Mouse (Mus musculus) cerebellum, adult (tissue): ENCODE measurements around the gene Nr3c2.

Experiments used
- ATAC-seq: cut with Nextera tagmentation; 2 replicates; pipeline ENCODE4 v1.9.2; 2017; ENCODE audit warnings: mild to moderate bottlenecking, moderate library complexity, mixed read lengths; ENCODE audit not compliant: insufficient number of reproducible peaks, low FRiP score, low TSS enrichment

Gene Nr3c2

GRCm38 (mm10) chr8:77231834-77232233, 332.6 kb downstream of the Nr3c2 start:
- ATAC-seq = no peak

- ATAC-seq = no peak
Observed at GRCm38 (mm10) chr8:77232411-77232810, 333.2 kb downstream of the Nr3c2 start.

GRCm38 (mm10) chr8:77236701-77237100, 337.5 kb downstream of the Nr3c2 start:
- ATAC-seq = no peak

- no peak for ATAC-seq
Observed at GRCm38 (mm10) chr8:77239462-77239861, 340.2 kb downstream of the Nr3c2 start.

GRCm38 (mm10) chr8:77241381-77241780, 342.1 kb downstream of the Nr3c2 start:
- ATAC-seq = no peak

GRCm38 (mm10) chr8:77250094-77250493, 350.9 kb downstream of the Nr3c2 start:
- ATAC-seq = no peak

- no peak for ATAC-seq
Observed at GRCm38 (mm10) chr8:77251134-77251533, 351.9 kb downstream of the Nr3c2 start.

- no peak for ATAC-seq
Observed at GRCm38 (mm10) chr8:77254466-77254865, 355.2 kb downstream of the Nr3c2 start.

GRCm38 (mm10) chr8:77256450-77257084, 357.3 kb downstream of the Nr3c2 start:
- no peak for ATAC-seq

- no peak for ATAC-seq
Observed at GRCm38 (mm10) chr8:77257085-77257451, 357.8 kb downstream of the Nr3c2 start.

- no peak for ATAC-seq
Observed at GRCm38 (mm10) chr8:77261215-77261614, 362.0 kb downstream of the Nr3c2 start.

- no peak for ATAC-seq
Observed at GRCm38 (mm10) chr8:77262216-77263009, 363.2 kb downstream of the Nr3c2 start.

- ATAC-seq = no peak
Observed at GRCm38 (mm10) chr8:77267941-77268405, 368.7 kb downstream of the Nr3c2 start.

- no peak for ATAC-seq
Observed at GRCm38 (mm10) chr8:77272136-77272535, 372.9 kb downstream of the Nr3c2 start.

- ATAC-seq = no peak
Observed at GRCm38 (mm10) chr8:77275571-77275970, 376.3 kb downstream of the Nr3c2 start.

- no peak for ATAC-seq
Observed at GRCm38 (mm10) chr8:77276827-77277226, 377.6 kb downstream of the Nr3c2 start.

- ATAC-seq = no peak
Observed at GRCm38 (mm10) chr8:77278246-77278645, 379.0 kb downstream of the Nr3c2 start.

GRCm38 (mm10) chr8:77279977-77280376, 380.7 kb downstream of the Nr3c2 start:
- no peak for ATAC-seq

GRCm38 (mm10) chr8:77282605-77283236, 383.5 kb downstream of the Nr3c2 start:
- ATAC-seq = no peak

- ATAC-seq = no peak
Observed at GRCm38 (mm10) chr8:77284473-77284872, 385.2 kb downstream of the Nr3c2 start.

GRCm38 (mm10) chr8:77288065-77288464, 388.8 kb downstream of the Nr3c2 start:
- ATAC-seq = no peak
